Mouse (Mus musculus): ENCODE data around the gene Acot6. TPM values are rescaled to one million over a fixed set of nuclear protein-coding genes. Genes with fewer than 3 reads are reported as not detected.

Acot6 gene
- polyA plus RNA-seq, 1 experiment, result 0.16 TPM

DNA sequence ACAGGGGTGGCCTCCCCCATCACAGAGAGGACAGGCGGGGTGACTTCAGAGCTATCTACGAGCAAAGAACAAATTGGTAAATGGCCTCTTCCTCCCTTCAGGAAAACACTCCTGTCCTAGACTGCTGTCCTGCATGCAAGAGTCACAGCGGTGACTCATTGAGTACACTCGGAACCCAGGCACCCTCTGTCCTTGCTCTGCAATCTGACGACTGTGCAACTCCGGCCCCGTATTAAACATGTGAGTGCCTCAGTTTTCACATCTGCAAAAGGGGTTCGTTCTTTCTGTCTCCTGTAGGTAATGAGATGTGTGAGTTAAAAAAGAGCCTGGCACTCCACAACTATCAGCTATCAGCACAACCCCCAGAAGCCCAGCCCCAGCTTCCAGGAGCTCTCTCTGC lies 60.0 kb downstream of the Acot6 start:
- H3K4me1 ChIP-seq, result peaks cover 59% of the 10 kb centered on the region
- TF ChIP-seq GATA1 (IDR thresholded peaks at IDR 0.05; ENCODE audit: borderline replicate concordance, low read length), result no peak
- no peak for TF ChIP-seq FLI1 (IDR thresholded peaks at IDR 0.05; ENCODE audit: low read length)
- H3K36me3 ChIP-seq (replicated peaks; ENCODE audit: low read length), result peaks cover 97% of the 10 kb centered on the region
- no peaks in the 10 kb centered on the region for H3K27me3 ChIP-seq (replicated peaks)
- H3K4me3 ChIP-seq (replicated peaks), result no peak overlapping the region
- no peaks in the 10 kb centered on the region for H3K9me3 ChIP-seq

Other genes with a start within 250 kb of the Acot6 start
- 13.4 and 19.5 TPM in 2 replicates for gene Numb, start 178.7 kb upstream of the Acot6 start, polyA plus RNA-seq (2012; ENCODE audit: insufficient read depth, low replicate concordance)
- gene Riox1, start 150.0 kb upstream of the Acot6 start, polyA plus RNA-seq (2012; ENCODE audit: insufficient read depth, low replicate concordance), result 27.4 and 68.6 TPM in 2 replicates
- gene Heatr4, start 115.8 kb upstream of the Acot6 start, polyA plus RNA-seq (2012; ENCODE audit: insufficient read depth, low replicate concordance), result not detected in 2 replicates
- 5.9 and 6.7 TPM in 2 replicates for gene Acot2, start 112.8 kb upstream of the Acot6 start, polyA plus RNA-seq (2012; ENCODE audit: insufficient read depth, low replicate concordance)
- gene Acot1, start 91.2 kb upstream of the Acot6 start, polyA plus RNA-seq (2012; ENCODE audit: insufficient read depth, low replicate concordance), result 0.59 TPM in 1 of 2 replicates, not detected in the other
- not detected in 2 replicates for gene Acot4, start 62.3 kb upstream of the Acot6 start, polyA plus RNA-seq (2012; ENCODE audit: insufficient read depth, low replicate concordance)
- not detected in 2 replicates for gene Gm49366, start 61.7 kb upstream of the Acot6 start, polyA plus RNA-seq (2012; ENCODE audit: insufficient read depth, low replicate concordance)
- gene Acot3, start 48.5 kb upstream of the Acot6 start, polyA plus RNA-seq (2012; ENCODE audit: insufficient read depth, low replicate concordance), result not detected in 2 replicates
- gene Acot5, start 31.3 kb upstream of the Acot6 start, polyA plus RNA-seq (2012; ENCODE audit: insufficient read depth, low replicate concordance), result not detected in 2 replicates
- gene Dnal1, start 13.7 kb downstream of the Acot6 start, polyA plus RNA-seq (2012; ENCODE audit: insufficient read depth, low replicate concordance), result 0.44 TPM in 1 of 2 replicates, not detected in the other
- 0.04 TPM in 1 of 2 replicates, not detected in the other for gene Pnma1, start 47.8 kb downstream of the Acot6 start, polyA plus RNA-seq (2012; ENCODE audit: insufficient read depth, low replicate concordance)
- 9.8 and 10.1 TPM in 2 replicates for gene Elmsan1, start 118.2 kb downstream of the Acot6 start, polyA plus RNA-seq (2012; ENCODE audit: insufficient read depth, low replicate concordance)
- gene Ptgr2, start 184.6 kb downstream of the Acot6 start, polyA plus RNA-seq (2012; ENCODE audit: insufficient read depth, low replicate concordance), result 3.3 TPM in 1 of 2 replicates, not detected in the other
- gene Zfp410, start 216.2 kb downstream of the Acot6 start, polyA plus RNA-seq (2012; ENCODE audit: insufficient read depth, low replicate concordance), result 2.2 TPM in 1 of 2 replicates, not detected in the other

Measured in megakaryocyte, embryonic 14.5 days (primary cell).